Mouse (Mus musculus): ENCODE results near the gene Psmb9.

DNA sequence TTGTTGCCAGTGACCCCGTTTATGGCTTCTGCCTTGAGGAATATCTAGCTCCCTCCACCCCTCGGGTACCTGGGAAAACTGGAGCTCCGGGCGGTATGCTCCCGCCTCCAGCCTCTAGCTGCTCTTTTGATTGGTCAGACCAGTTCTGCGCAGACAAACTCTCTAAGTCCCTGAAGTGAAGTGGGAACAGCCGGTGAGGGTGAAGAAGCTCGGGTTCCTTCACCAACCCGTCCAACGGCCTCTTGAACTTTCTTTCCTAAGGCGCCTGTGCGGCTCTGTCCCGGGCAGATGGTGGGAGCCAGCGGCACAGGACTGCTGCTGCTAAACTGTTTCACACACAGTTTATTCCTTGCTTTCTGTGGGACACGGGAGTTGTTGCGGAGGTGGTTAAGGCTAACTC, 48.1 kb downstream of the Psmb9 start:
- TF ChIP-seq GATA1 (IDR thresholded peaks at IDR 0.05; ENCODE audit: borderline replicate concordance, low read length) = no peak
- no peak for TF ChIP-seq FLI1 (IDR thresholded peaks at IDR 0.05; ENCODE audit: low read length)
